Mouse (Mus musculus) brain, embryonic 14.5 days (tissue): Measurements from ENCODE around the gene 1700025G04Rik.

Experiments
- CTCF ChIP-seq: fragments of 200-500 bp; IDR thresholded peaks from 2 replicates; pipeline ENCODE4 v1.5.1; 2012; ENCODE audit warnings: inconsistent platforms, mild to moderate bottlenecking, moderate library complexity, borderline replicate concordance; ENCODE audit not compliant: insufficient read depth, insufficient read length; ENCODE audit errors: extremely low read depth
- POLR2A ChIP-seq: fragments of 200-500 bp; IDR thresholded peaks from 2 replicates; pipeline ENCODE4 v1.6.1; 2012; ENCODE audit warnings: mild to moderate bottlenecking, inconsistent platforms, borderline replicate concordance; ENCODE audit not compliant: poor library complexity, insufficient read depth, insufficient read length, severe bottlenecking; ENCODE audit errors: extremely low read depth

DNA sequence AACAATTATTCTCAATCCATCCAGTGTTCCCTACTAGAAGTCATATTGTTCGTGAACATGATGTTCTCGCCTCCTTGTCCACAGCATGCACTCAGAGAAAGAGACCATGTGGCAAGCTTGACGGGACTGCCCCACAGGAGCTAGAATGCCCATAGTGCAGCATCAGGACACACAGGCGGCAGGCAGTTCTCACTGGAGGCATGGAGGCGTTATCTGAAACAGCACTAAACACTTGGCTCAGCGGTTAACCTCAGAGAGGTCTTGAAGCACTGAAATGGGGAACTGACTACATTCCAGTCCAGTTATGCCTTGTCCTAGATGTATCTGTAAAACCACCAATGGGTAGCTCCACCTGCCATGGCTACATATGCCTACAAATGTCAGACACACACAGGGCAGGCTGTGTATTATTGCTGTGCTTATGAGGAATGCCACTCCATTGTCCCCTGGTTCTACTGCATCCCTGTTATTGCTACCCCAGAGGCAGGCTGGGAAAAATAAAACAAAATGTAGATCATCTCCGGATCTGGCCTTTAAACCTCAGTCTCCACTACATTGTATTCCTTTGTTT is 74.3 kb downstream of the 1700025G04Rik start:
- TF ChIP-seq POLR2A (no peak), CTCF (no peak)
